Mouse (Mus musculus) CH12.LX (cell line): ENCODE data around the gene Lancl1. TPM values are rescaled to one million over a fixed set of nuclear protein-coding genes. Genes with fewer than 3 reads are reported as not detected.

Experiments
- DNase-seq: peaks from one replicate; pipeline ENCODE4 v3.0.0-alpha.2; 2013; ENCODE audit errors: extremely low read depth
- H3K27ac ChIP-seq: 2 replicates; pipeline ENCODE4 v1.5.1; 2012; ENCODE audit warnings: low read depth, mild to moderate bottlenecking, control low read depth, moderate library complexity; ENCODE audit not compliant: insufficient read depth
- H3K27me3 ChIP-seq: replicated peaks from 2 replicates; pipeline ENCODE3; 2012; ENCODE audit warnings: inconsistent platforms
- H3K36me3 ChIP-seq, 2 experiments: replicated peaks in 1 of 2; 2 replicates each; pipeline versions ENCODE3 to v1.6.1; 2012; ENCODE audit warnings: inconsistent platforms in 1 of 2, low read length in 1 of 2, mild to moderate bottlenecking in 1 of 2, mixed read lengths in 1 of 2, moderate library complexity in 1 of 2; ENCODE audit not compliant: control insufficient read depth in 1 of 2, insufficient read depth in 1 of 2
- H3K4me1 ChIP-seq, 2 experiments: 2 replicates each; pipeline ENCODE4 v1.6.1; 2012; ENCODE audit warnings: inconsistent platforms in 1 of 2, moderate library complexity in 1 of 2; ENCODE audit not compliant: insufficient read depth in 2 of 2, control insufficient read depth in 1 of 2
- H3K4me2 ChIP-seq: 2 replicates; pipeline ENCODE4 v1.6.1; 2012; ENCODE audit warnings: low read depth, mild to moderate bottlenecking, control low read depth; ENCODE audit not compliant: poor library complexity, insufficient read depth, severe bottlenecking
- H3K4me3 ChIP-seq, 3 experiments: fragments of 150-350 bp in 1 of 3; sonication (generic) in 1 of 3; replicated peaks in 1 of 3; 2 replicates each; pipeline versions ENCODE3 to v1.5.1; 2011 to 2012; ENCODE audit warnings: low read depth in 2 of 3, low read length in 2 of 3, mild to moderate bottlenecking in 2 of 3, moderate library complexity in 2 of 3, control low read depth in 1 of 3, improper control_type of control experiment in 1 of 3, inconsistent platforms in 1 of 3, mixed read lengths in 1 of 3; ENCODE audit not compliant: poor library complexity in 1 of 3
- H3K79me2 ChIP-seq: replicated peaks from 2 replicates; pipeline ENCODE4 v1.6.1; 2012; ENCODE audit warnings: mild to moderate bottlenecking, moderate library complexity; ENCODE audit not compliant: control insufficient read depth, poor library complexity, insufficient read depth, severe bottlenecking; ENCODE audit errors: extremely low read depth
- H3K9ac ChIP-seq: 2 replicates; pipeline ENCODE4 v1.6.1; 2012; ENCODE audit warnings: low read depth, mild to moderate bottlenecking, control low read depth, moderate library complexity; ENCODE audit not compliant: insufficient read depth
- H3K9me3 ChIP-seq: replicated peaks from 2 replicates; pipeline ENCODE3; 2012; ENCODE audit warnings: low read length, inconsistent platforms, mixed read lengths
- BHLHE40 ChIP-seq: IDR thresholded peaks from 2 replicates; pipeline ENCODE4 v1.6.1; 2011; ENCODE audit warnings: mild to moderate bottlenecking, low read depth, low read length, improper control_type of control experiment
- CTCF ChIP-seq, 2 experiments: IDR thresholded peaks in 1 of 2; conservative IDR thresholded peaks in 1 of 2; 2 replicates each; pipeline ENCODE4 v1.5.1; 2011 to 2012; ENCODE audit warnings: low read depth in 2 of 2, low read length in 2 of 2, improper control_type of control experiment in 1 of 2, inconsistent platforms in 1 of 2, mild to moderate bottlenecking in 1 of 2, moderate library complexity in 1 of 2
- ELF1 ChIP-seq: IDR thresholded peaks from 2 replicates; pipeline ENCODE4 v1.6.1; 2014; ENCODE audit warnings: low read depth, mild to moderate bottlenecking, inconsistent platforms, low read length, improper control_type of control experiment
- EP300 ChIP-seq: IDR thresholded peaks from 2 replicates; pipeline ENCODE4 v1.6.1; 2011; ENCODE audit warnings: low read length, improper control_type of control experiment
- ETS1 ChIP-seq: conservative IDR thresholded peaks from 2 replicates; pipeline ENCODE4 v1.6.1; 2012; ENCODE audit warnings: low read depth, mild to moderate bottlenecking, inconsistent platforms, low read length, improper control_type of control experiment, moderate library complexity
- GABPA ChIP-seq: IDR thresholded peaks from 2 replicates; pipeline ENCODE4 v1.6.1; 2012; ENCODE audit warnings: low read depth, low read length, improper control_type of control experiment, inconsistent platforms; ENCODE audit not compliant: insufficient replicate concordance
- JUN ChIP-seq: IDR thresholded peaks from 2 replicates; pipeline ENCODE4 v1.6.1; 2011; ENCODE audit warnings: low read depth, mild to moderate bottlenecking, low read length, improper control_type of control experiment, moderate library complexity; ENCODE audit not compliant: insufficient read depth
- KAT2A ChIP-seq: IDR thresholded peaks from 2 replicates; pipeline ENCODE4 v1.6.1; 2012; ENCODE audit warnings: low read length, improper control_type of control experiment, inconsistent platforms; ENCODE audit not compliant: insufficient replicate concordance
- MAX ChIP-seq: IDR thresholded peaks from 2 replicates; pipeline ENCODE4 v1.6.1; 2011; ENCODE audit warnings: low read length, improper control_type of control experiment
- MAZ ChIP-seq: IDR thresholded peaks from 2 replicates; pipeline ENCODE4 v1.6.1; 2012; ENCODE audit warnings: low read depth, mild to moderate bottlenecking, inconsistent platforms, low read length, improper control_type of control experiment, moderate library complexity
- MEF2A ChIP-seq: IDR thresholded peaks from 2 replicates; pipeline ENCODE4 v1.6.1; 2014; ENCODE audit warnings: low read depth, mild to moderate bottlenecking, inconsistent platforms, low read length, improper control_type of control experiment, borderline replicate concordance
- MYC ChIP-seq: IDR thresholded peaks from 2 replicates; pipeline ENCODE4 v1.6.1; 2011; ENCODE audit warnings: low read depth, mild to moderate bottlenecking, improper control_type of control experiment, low read length
- NELFE ChIP-seq: IDR thresholded peaks from 2 replicates; pipeline ENCODE4 v1.6.1; 2011; ENCODE audit warnings: low read depth, low read length, improper control_type of control experiment
- PAX5 ChIP-seq: IDR thresholded peaks from 2 replicates; pipeline ENCODE4 v1.6.1; 2012; ENCODE audit warnings: low read length, inconsistent platforms, mixed read lengths
- POLR2AphosphoS2 ChIP-seq: IDR thresholded peaks from 2 replicates; pipeline ENCODE4 v1.6.1; 2011; ENCODE audit warnings: low read depth, low read length, improper control_type of control experiment
- RCOR1 ChIP-seq: conservative IDR thresholded peaks from 2 replicates; pipeline ENCODE4 v1.6.1; 2012; ENCODE audit warnings: low read depth, mild to moderate bottlenecking, inconsistent platforms, low read length, improper control_type of control experiment
- SIN3A ChIP-seq: IDR thresholded peaks from 2 replicates; pipeline ENCODE4 v1.6.1; 2012; ENCODE audit warnings: low read length, improper control_type of control experiment, inconsistent platforms
- SMC3 ChIP-seq: IDR thresholded peaks from 2 replicates; pipeline ENCODE4 v1.6.1; 2011; ENCODE audit warnings: low read depth, low read length, improper control_type of control experiment
- TCF12 ChIP-seq: IDR thresholded peaks from 2 replicates; pipeline ENCODE4 v1.6.1; 2014; ENCODE audit warnings: low read depth, mild to moderate bottlenecking, inconsistent platforms, low read length, improper control_type of control experiment
- USF1 ChIP-seq: IDR thresholded peaks from 2 replicates; pipeline ENCODE4 v1.6.1; 2014; ENCODE audit warnings: low read depth, mild to moderate bottlenecking, inconsistent platforms, low read length, improper control_type of control experiment
- USF2 ChIP-seq: conservative IDR thresholded peaks from 2 replicates; pipeline ENCODE4 v1.6.1; 2011; ENCODE audit warnings: low read depth, low read length, improper control_type of control experiment
- ZC3H11A ChIP-seq: IDR thresholded peaks from 2 replicates; pipeline ENCODE4 v1.6.1; 2012; ENCODE audit warnings: low read depth, mild to moderate bottlenecking, inconsistent platforms, low read length, improper control_type of control experiment
- ZKSCAN1 ChIP-seq: IDR thresholded peaks from 2 replicates; pipeline ENCODE4 v1.6.1; 2012; ENCODE audit warnings: low read depth, inconsistent platforms, low read length, improper control_type of control experiment, borderline replicate concordance
- ZMIZ1 ChIP-seq: IDR thresholded peaks from 2 replicates; pipeline ENCODE4 v1.6.1; 2012; ENCODE audit warnings: low read depth, mild to moderate bottlenecking, inconsistent platforms, low read length, improper control_type of control experiment
- dilution Hi-C: fragments of 300-500 bp; cut with MboI; formaldehyde crosslinking; loops from 2 replicates; pipeline ENCODE4 v1.14.3; 2020; ENCODE audit warnings: low sequenced_read_pairs; ENCODE audit not compliant: extremely low pct_unique_long_range_greater_than_20kb, extremely low pct_ligation_motif_present
- in situ Hi-C: fragments of 300-500 bp; cut with MboI; formaldehyde crosslinking; loops from 3 replicates; pipeline ENCODE4 v1.14.3; 2019; ENCODE audit warnings: low sequenced_read_pairs, low pct_ligation_motif_present, low pct_unique_long_range_greater_than_20kb, mixed read lengths
- polyA plus RNA-seq: library from polyadenylated mRNA; unstranded; fragments of >175 nt; gene quantifications from 2 replicates; pipeline ENCODE4 v1.2.1, GENCODE M21; 2012; ENCODE audit warnings: low read depth; ENCODE audit not compliant: insufficient read length
- total RNA-seq, 2 experiments: library from RNA; depleted of rRNA; stranded (reverse); fragments of 300-350 nt in 1 of 2; fragments of >200 nt in 1 of 2; gene quantifications; 2 replicates each; pipeline ENCODE4 v1.2.3; 2012 to 2014

Gene Lancl1
- total and polyA plus RNA-seq, 3 experiments: 35.8 to 55.4 (median 52.8) TPM

- Histone ChIP-seq H3K27me3 (no peaks in the 10 kb centered on the region), H3K9me3 (no peaks in the 10 kb centered on the region), H3K4me3 (no peak overlapping the region), H3K36me3 (no peaks in the 10 kb centered on the region), H3K4me1 (peaks cover 3 to 32% of the 10 kb centered on the region in 2 experiments; a peak in 2 of 4 replicates), H3K4me2 (no peak overlapping the region), H3K79me2 (no peaks in the 10 kb centered on the region), H3K9ac (no peak overlapping the region)
- DNase-seq: peak; percentile 39
- dilution Hi-C loops: no loop called here
- in situ Hi-C loops: no loop called here
- TF ChIP-seq PAX5: no peak
- no peak for TF ChIP-seq ZMIZ1
- TF ChIP-seq EP300: peak; percentile 42; the same call in 1 of the 2 replicates
- TF ChIP-seq ZKSCAN1: no peak
- no peak for TF ChIP-seq RCOR1
- TF ChIP-seq MAX: peak; percentile 64; the same call in 1 of the 2 replicates
- TF ChIP-seq ELF1: 0 out of 2 replicates have a peak, but pooled peaks have one; percentile 9
- TF ChIP-seq, all 38 proteins: peak for 3
- H3K27ac ChIP-seq: no peak overlapping the region
Observed at GRCm38 (mm10) chr1:66980129-66980528, 58.5 kb downstream of the Lancl1 start.

DNA sequence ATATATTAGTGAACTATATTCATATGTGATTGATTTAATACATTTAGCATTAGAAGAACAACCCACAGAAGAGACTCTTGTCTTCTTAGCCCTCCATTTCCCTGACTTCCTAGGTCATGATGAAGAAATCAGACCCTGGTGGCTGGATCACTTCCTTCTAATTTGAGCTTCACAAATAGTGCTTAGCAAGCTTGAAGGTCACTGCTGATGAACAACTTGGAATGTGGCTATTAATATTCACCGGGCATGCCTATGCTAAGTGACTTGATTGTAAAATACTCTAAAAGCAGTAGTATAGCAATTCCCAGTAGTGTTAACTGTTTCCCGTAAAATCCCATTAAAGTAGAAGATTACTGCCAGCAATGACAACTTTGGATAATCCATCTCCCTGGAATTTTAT, 63.2 kb downstream of the Lancl1 start:
- no peak overlapping the region for H3K27ac ChIP-seq
- H3K4me2 ChIP-seq: no peak overlapping the region
- peaks cover 3 to 11% of the 10 kb centered on the region in 2 experiments; a peak in 2 of 4 replicates for H3K4me1 ChIP-seq
- no peaks in the 10 kb centered on the region for H3K36me3 ChIP-seq
- TF ChIP-seq BHLHE40 (no peak), USF2 (no peak), GABPA (no peak), NELFE (no peak), TCF12 (no peak), ZC3H11A (no peak)
- H3K9ac ChIP-seq: no peak overlapping the region
- no peak for DNase-seq
- H3K27me3 ChIP-seq: no peaks in the 10 kb centered on the region
- no peak overlapping the region for H3K4me3 ChIP-seq
- no peaks in the 10 kb centered on the region for H3K9me3 ChIP-seq
- in situ Hi-C loops: no loop called here
- H3K79me2 ChIP-seq: no peaks in the 10 kb centered on the region
- dilution Hi-C loops: no loop called here

DNA sequence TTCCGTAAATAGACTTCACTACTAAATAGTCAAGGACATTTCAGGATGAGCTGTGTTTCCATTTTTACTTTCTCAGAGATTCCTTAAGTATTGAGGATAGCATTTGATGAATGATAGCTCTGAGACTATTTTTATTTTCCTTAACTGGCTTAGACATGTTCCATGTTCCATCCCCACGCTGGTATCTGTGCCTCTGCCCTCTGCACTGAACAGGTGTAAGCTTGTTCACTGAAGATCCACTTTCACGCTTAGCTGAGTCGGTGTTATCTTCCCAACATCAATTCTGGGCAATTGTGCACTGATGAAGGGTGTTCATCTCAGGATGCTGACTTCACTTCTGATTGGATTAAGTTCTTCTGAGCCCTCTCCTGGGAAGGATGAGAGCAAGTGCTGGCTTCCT, 73.8 kb downstream of the Lancl1 start:
- H3K4me3 ChIP-seq: no peak overlapping the region
- dilution Hi-C loops (no loop called here), in situ Hi-C loops (no loop called here)
- no peaks in the 10 kb centered on the region for H3K27me3 ChIP-seq
- no peaks in the 10 kb centered on the region for H3K36me3 ChIP-seq
- H3K4me2 ChIP-seq: no peak overlapping the region
- H3K9me3 ChIP-seq: no peaks in the 10 kb centered on the region
- H3K9ac ChIP-seq: no peak overlapping the region
- TF ChIP-seq MEF2A (no peak), ZMIZ1 (no peak), CTCF (conservative IDR thresholded peaks at IDR 0.05 in 1 of 2, IDR thresholded peaks at IDR 0.05 in 1 of 2; ENCODE audit: low read depth in 2 of 2, low read length in 2 of 2) (no peak), ZKSCAN1 (no peak), SMC3 (no peak), MYC (no peak), NELFE (no peak), JUN (no peak), USF1 (no peak), TCF12 (no peak), ETS1 (no peak), SIN3A (no peak), POLR2AphosphoS2 (no peak), ELF1 (no peak), GABPA (no peak), MAZ (no peak), KAT2A (no peak), MAX (no peak)
- peaks cover 7 to 13% of the 10 kb centered on the region in 2 experiments; a peak in 3 of 4 replicates for H3K4me1 ChIP-seq
- no peaks in the 10 kb centered on the region for H3K79me2 ChIP-seq
- H3K27ac ChIP-seq: no peak overlapping the region
- no peak for DNase-seq
